Mouse (Mus musculus) splenic B cell, adult 2 months (primary cell): ENCODE results near the gene Tmem30c.

Experiments used
- DNase-seq: peaks from one replicate; pipeline ENCODE4 v3.0.0-alpha.2; 2011; ENCODE audit warnings: low read depth, low spot score
- H3K27me3 ChIP-seq: 2 replicates; pipeline ENCODE4 v1.6.1; 2012; ENCODE audit warnings: mild to moderate bottlenecking, low read length, moderate library complexity, mixed read lengths; ENCODE audit not compliant: control insufficient read depth, poor library complexity, insufficient read depth, severe bottlenecking
- H3K36me3 ChIP-seq: 2 replicates; pipeline ENCODE4 v1.6.1; 2012; ENCODE audit warnings: mild to moderate bottlenecking, low read length, moderate library complexity, mixed read lengths; ENCODE audit not compliant: control insufficient read depth, poor library complexity, insufficient read depth, severe bottlenecking

Tmem30c gene

GRCm38 (mm10) chr16:57313487-57313886 is 20.8 kb upstream of the Tmem30c start:
- H3K36me3 ChIP-seq: no peaks in the 10 kb centered on the region
- DNase-seq: no peak
- no peaks in the 10 kb centered on the region for H3K27me3 ChIP-seq

- no peaks in the 10 kb centered on the region for H3K36me3 ChIP-seq
- DNase-seq: no peak
- H3K27me3 ChIP-seq: no peaks in the 10 kb centered on the region
These were observed 19.5 kb upstream of the Tmem30c start for GRCm38 (mm10) chr16:57312130-57312529.

GRCm38 (mm10) chr16:57305463-57305862 is 12.8 kb upstream of the Tmem30c start:
- Histone ChIP-seq H3K27me3 (no peaks in the 10 kb centered on the region), H3K36me3 (no peaks in the 10 kb centered on the region)
- DNase-seq: no peak

DNA sequence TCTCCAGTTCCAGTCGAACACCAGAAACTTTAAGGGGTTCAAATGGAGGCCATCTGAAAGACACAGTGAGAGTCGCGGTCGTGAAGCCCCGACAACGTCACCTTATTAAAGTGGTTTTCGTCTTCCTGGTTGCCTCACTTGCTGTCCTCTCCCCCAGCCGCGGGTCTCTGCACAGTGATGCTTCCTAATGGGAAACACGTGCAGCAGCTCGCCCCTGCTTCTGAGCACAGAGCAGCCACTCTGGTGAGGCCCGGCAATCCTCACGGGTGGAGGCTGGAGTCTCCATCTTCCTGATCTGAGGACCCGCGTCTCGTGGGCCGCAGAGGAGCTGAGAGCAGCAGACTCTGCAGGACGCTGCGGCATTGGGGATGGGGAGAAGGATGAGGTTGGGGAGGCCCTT is 11.1 kb upstream of the Tmem30c start:
- no peaks in the 10 kb centered on the region for H3K27me3 ChIP-seq
- no peaks in the 10 kb centered on the region for H3K36me3 ChIP-seq
- DNase-seq: no peak

DNA sequence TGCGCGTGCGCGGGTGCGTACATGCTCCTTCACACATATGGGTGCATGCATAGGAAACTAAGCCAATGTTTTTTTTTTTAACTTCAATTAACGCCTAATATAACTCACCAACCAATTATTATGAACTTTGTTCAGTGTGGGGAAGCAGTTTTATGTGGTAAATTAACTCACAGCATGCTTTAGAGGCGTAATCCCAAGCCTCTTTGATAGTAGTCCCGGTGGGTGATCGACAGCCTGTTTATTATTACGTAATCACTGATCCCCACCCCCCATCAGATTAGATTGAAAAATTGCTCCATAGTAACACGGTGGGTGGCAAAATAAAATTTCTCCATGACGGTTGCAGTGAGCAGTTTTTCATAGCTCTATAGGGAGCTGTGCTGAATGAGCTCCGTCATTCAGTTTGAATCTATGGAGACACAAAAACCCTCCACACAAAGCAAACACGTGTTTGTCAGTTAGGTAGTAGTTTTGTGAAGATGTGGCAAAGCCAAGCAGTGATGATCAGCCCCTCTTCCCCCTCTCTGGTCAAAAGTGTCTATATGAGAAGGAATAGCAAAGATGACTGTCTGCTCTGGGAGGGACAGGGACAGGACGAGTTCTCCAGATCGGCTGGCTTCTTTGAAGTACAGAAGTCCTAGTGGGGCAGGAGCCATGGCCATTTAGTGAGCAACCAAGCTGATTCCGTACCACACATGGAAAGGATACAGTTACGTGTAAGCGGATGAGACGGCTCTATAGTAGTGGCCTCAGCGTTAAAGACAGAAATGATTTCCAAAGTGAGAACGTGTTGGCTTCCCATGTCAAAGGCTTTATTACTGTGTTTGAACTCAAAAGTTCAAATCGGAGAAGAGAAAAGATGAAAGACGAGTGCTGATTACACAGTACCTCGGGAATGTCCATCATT is 10.4 kb upstream of the Tmem30c start:
- no peaks in the 10 kb centered on the region for H3K27me3 ChIP-seq

DNA sequence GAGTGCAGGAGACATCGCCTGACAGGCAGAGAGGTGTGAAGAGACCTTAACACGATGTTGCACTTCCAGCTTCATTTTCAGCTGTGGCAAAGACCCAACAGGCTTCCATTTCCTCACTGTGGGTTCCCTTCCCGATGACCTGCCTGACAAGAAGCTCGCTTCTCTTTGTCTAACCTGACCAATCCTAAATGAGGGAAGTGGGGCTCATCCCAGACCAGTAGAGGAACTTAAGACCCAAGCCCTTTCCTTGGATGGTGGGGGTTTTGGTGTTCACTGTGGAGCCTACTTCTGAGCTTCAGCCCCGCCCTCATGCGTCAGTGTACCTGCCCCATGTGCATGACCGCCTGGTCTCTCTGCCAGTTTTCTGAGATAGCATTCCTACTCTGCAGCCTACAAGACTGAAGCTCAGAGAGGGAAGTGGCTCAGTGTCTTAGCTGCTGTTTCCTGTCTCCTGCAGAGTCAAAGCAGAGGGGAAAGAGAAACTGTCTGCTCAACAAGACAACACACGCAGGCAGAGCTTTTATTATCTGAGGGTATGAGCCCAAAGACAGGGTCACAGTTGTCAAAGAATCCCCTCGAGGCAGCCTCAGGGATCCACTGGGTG is 8.9 kb upstream of the Tmem30c start:
- no peaks in the 10 kb centered on the region for H3K36me3 ChIP-seq
- H3K27me3 ChIP-seq: no peaks in the 10 kb centered on the region
- DNase-seq: peak; percentile 17

More for the DNA sequence above, 10.4 kb upstream of the Tmem30c start:
- no peak for DNase-seq
- H3K36me3 ChIP-seq: no peaks in the 10 kb centered on the region

DNA sequence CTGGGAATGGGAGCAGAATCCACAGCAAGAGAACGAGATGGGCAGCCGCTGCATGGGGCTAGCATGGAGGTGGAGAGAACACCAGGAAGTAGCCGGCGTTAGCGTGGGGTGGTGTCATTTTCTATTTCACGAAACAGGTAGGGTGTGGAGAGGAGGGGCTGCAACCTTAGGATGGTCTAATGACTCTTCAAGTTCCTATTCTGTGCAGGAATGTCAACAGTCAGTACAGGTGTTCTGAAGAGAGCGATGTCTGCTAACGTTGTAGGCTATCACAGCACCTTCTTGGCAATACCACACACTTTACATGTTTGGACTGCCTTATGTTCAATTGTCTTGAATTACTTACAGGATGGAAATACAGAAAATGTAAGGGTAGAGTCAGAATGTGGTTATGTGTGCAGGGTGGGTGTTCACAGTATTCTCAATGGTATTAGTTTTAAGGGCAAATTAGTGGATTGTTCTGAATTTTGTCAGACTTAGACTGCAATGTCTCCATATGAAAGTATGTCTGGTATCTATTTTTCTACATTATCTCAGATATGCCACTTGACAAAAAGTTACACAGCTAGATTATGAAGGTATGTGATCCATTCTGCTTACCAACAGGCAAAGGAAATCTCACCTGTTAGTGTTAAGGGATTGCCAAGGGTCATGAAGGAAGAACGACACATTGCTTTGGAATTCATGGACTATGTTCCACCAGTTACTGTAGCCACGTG is 2.7 kb upstream of the Tmem30c start:
- no peaks in the 10 kb centered on the region for H3K36me3 ChIP-seq
- DNase-seq: no peak
- no peaks in the 10 kb centered on the region for H3K27me3 ChIP-seq

DNA sequence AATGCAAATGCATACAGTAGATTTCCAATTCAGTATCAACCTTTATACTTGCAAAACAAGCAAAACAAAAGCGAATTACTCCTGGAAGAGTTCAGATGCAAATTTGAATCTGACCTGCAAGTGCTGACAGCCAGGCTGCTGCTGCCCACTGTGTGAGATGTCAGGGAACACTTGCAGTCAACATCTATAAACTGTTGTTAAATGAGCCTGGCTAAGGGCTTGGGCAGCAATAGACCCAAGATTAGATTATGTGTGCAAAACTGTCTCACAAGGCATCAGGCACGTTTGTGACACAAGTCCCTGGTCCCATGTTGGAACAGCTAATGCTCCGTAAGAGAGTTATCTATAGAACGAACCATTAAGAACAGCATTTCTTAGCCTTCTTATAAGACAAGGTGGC is 369 bp downstream of the Tmem30c start:
- H3K27me3 ChIP-seq: no peaks in the 10 kb centered on the region
- DNase-seq: no peak
- H3K36me3 ChIP-seq: no peaks in the 10 kb centered on the region

DNA sequence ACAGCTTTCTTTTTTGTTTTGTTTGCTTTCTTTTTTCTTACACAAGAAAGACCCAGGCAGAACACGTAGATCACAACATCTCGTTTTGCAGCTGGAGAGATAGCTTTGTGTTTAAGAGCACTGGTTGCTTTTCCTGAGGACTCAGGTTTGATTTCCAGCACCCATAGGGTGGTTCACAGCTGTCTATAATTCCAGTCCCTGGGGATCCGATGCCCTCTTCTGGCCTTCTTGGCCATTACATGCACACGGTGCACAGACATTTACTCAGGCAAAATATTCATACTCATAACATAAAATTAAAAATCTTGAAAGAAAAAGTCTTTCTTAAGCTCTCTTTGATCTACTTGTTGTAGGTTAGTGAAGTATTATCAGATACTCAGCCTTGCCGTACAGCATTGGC is 969 bp downstream of the Tmem30c start:
- H3K27me3 ChIP-seq: no peaks in the 10 kb centered on the region
- peak; percentile 5 for DNase-seq
- no peaks in the 10 kb centered on the region for H3K36me3 ChIP-seq

DNA sequence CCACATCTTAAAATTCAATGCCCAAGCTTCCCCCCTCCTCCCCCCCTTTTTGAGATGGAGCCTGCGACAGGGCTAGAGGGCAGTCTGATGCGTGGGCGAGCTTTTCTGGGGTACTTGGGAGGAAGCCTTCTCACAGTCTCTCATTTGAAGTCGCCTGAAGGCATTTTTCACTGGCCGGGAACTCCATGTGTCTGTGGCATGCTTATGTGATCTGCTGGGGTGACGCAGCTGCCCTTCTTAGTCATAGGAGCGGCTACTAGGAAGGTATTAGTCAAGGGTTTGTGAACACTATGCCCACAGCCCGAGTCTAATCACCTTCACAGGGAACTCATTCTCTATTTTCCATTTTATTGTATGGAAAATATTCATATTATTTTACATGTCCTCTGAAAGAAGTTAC is 11.2 kb downstream of the Tmem30c start:
- no peak for DNase-seq
- Histone ChIP-seq H3K27me3 (no peaks in the 10 kb centered on the region), H3K36me3 (no peaks in the 10 kb centered on the region)

DNA sequence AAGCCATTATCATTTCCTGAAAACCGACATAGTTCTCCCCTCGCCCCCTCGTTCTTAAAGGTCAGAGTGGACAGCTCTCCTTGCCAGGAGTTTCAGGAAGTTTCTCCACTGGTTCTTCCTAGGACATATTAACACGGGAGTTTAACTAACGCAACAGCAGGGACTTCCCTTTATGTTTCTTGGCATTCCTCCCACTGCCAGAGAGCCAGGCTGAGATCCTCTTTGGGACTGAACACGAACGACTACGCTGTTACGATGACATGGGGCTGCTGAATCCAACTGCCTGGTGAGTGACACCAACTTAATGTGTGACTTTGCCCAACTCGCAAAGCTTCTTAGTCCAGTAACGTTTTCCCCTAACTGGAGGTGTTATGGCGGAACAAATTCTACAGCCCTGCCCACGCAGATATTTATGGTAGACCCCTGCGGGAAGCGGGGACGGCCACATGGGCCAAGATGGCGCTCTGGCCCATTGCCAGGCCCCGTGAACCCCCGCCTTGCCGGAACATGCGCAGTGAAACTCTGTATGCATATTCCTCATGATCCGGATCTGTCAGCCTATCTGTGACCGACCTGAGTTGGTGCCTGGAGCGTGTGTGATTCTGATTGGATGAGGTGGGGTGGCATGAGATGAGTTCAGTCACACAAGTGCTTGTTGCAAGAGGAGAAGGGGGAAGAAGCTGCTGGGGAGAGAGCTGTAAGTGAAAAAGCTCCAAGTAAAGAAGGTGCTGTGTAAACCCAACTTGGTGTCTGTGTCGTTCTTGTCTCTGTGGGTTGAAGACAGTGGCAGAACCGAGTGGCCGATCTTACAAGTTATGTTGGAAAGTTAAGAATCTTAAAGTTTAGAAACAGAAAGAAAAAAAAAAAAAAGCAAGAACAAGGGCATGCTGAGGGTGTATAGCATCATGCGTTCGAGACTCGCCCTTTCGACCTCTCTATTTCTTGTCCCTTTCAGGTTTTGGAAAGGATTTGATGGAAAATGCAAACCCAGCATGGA is 12.1 kb downstream of the Tmem30c start:
- no peak for DNase-seq
- Histone ChIP-seq H3K36me3 (no peaks in the 10 kb centered on the region), H3K27me3 (no peaks in the 10 kb centered on the region)

DNA sequence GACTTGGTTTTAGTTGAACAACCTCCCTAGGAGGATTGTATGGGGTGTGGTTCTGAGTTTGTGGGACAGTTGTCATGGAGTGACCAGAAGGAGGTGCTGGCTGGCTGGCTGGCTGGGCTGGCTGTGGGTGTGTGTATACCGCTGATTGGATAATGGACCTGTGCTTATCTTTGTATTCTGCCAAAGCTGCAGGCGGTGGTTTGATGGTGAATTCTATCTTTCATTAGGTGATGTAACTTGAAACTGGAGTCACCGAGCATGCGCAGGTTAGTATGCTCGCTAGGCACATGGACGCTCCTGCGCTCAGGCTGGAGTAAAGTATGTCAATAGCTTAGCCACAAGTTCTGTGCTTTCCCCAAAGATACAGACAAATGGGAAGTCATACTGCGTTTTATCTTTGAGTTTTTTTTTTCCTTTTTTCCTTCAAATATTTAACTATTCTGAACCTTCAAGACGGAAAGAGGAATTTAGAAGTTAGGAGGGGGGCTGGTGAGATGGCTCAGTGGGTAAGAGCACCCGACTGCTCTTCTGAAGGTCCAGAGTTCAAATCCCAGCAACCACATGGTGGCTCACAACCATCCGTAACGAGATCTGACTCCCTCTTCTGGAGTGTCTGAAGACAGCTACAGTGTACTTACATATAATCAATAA is 13.6 kb downstream of the Tmem30c start:
- no peak for DNase-seq
- no peaks in the 10 kb centered on the region for H3K27me3 ChIP-seq
- H3K36me3 ChIP-seq: no peaks in the 10 kb centered on the region

DNA sequence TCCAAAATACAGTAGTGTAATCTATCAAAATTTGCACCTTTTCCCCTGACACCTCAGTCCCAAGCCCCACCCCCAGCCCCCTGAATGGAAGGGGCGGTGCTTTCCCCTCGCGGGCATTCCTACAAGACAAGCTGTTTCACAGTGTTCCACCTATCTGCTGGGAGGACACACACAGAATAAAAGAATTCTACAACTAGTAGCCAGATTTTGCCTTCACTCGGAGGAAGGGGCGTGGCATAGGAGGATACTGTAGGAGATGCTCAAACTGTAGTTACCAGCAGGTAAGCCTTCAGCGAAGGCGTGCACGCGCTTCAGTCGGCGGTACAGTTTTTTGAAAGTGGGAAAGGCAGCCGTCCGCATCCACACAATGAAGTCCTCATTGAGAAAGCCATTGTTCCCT is 22.9 kb downstream of the Tmem30c start:
- Histone ChIP-seq H3K27me3 (no peaks in the 10 kb centered on the region), H3K36me3 (no peaks in the 10 kb centered on the region)
- no peak for DNase-seq
